Mouse (Mus musculus) neural tube, embryonic 10.5 days (tissue): ENCODE data around the gene Prmt1.

Experiments used
- DNase-seq: peaks from one replicate; pipeline ENCODE4 v3.0.0-alpha.2; 2017; ENCODE audit warnings: low spot score; ENCODE audit errors: extremely low spot score

Gene Prmt1

GRCm38 (mm10) chr7:44952611-44953306 lies 33.6 kb downstream of the Prmt1 start:
- peak; percentile 87 for DNase-seq

GRCm38 (mm10) chr7:44951960-44952359 lies 34.4 kb downstream of the Prmt1 start:
- DNase-seq = peak; percentile 49

- DNase-seq = no peak
Measured at GRCm38 (mm10) chr7:44949922-44950321, 36.4 kb downstream of the Prmt1 start.

GRCm38 (mm10) chr7:44942904-44943303 lies 43.5 kb downstream of the Prmt1 start, which contains the start of gene Tsks:
Gene Tsks (plus strand): TSS chr7:44943204.
- no peak for DNase-seq

- DNase-seq = no peak
Measured at GRCm38 (mm10) chr7:44938680-44939079, 47.7 kb downstream of the Prmt1 start.

- peak; percentile 98 for DNase-seq
Measured at GRCm38 (mm10) chr7:44929204-44930151, 56.9 kb downstream of the Prmt1 start, which contains the start of gene Ap2a1. Gene Ap2a1 (minus strand): TSS chr7:44929496.

GRCm38 (mm10) chr7:44928570-44928969 lies 57.8 kb downstream of the Prmt1 start:
- DNase-seq = no peak
